Mouse (Mus musculus): ENCODE data around the gene Odf3l1.

Gene Odf3l1

GRCm38 (mm10) chr9:56865673-56866400 lies 1.4 kb upstream of the Odf3l1 start:
- TF ChIP-seq POU5F1 (IDR thresholded peaks at IDR 0.05; ENCODE audit: borderline replicate concordance, low read length) (no peak), NANOG (IDR thresholded peaks at IDR 0.05; ENCODE audit: borderline replicate concordance, low read length) (no peak), CTCF (conservative IDR thresholded peaks at IDR 0.05; ENCODE audit: low read length) (no peak)
- Histone ChIP-seq H3K9me3 (ENCODE audit: low read length) (no peaks in the 10 kb centered on the region), H3K4me1 (replicated peaks; ENCODE audit: low read depth, low read length) (peaks cover 74% of the 10 kb centered on the region), H3K4me3 (replicated peaks; ENCODE audit: low read length) (no peak overlapping the region), H3K27me3 (ENCODE audit: insufficient read depth, low read length) (peaks cover 65% of the 10 kb centered on the region), H3K36me3 (ENCODE audit: insufficient read depth, low read length) (no peaks in the 10 kb centered on the region)

GRCm38 (mm10) chr9:56864832-56865231 lies 353 bp upstream of the Odf3l1 start, which contains the start of gene Cspg4:
TSS of gene Cspg4 (plus strand) at chr9:56865033.
- Histone ChIP-seq H3K27me3 (ENCODE audit: insufficient read depth, low read length) (peaks cover 70% of the 10 kb centered on the region), H3K4me3 (replicated peaks; ENCODE audit: low read length) (peak within 1 kb of the TSS; percentile 58), H3K9me3 (ENCODE audit: low read length) (no peaks in the 10 kb centered on the region), H3K4me1 (replicated peaks; ENCODE audit: low read depth, low read length) (peaks cover 74% of the 10 kb centered on the region), H3K36me3 (ENCODE audit: insufficient read depth, low read length) (no peaks in the 10 kb centered on the region)
- TF ChIP-seq CTCF (conservative IDR thresholded peaks at IDR 0.05; ENCODE audit: low read length) (no peak), POU5F1 (IDR thresholded peaks at IDR 0.05; ENCODE audit: borderline replicate concordance, low read length) (no peak), NANOG (IDR thresholded peaks at IDR 0.05; ENCODE audit: borderline replicate concordance, low read length) (no peak)

- Histone ChIP-seq H3K27me3 (ENCODE audit: insufficient read depth, low read length) (peaks cover 65% of the 10 kb centered on the region), H3K4me1 (replicated peaks; ENCODE audit: low read depth, low read length) (peaks cover 58% of the 10 kb centered on the region), H3K9me3 (ENCODE audit: low read length) (no peaks in the 10 kb centered on the region), H3K4me3 (replicated peaks; ENCODE audit: low read length) (no peak overlapping the region), H3K36me3 (ENCODE audit: insufficient read depth, low read length) (no peaks in the 10 kb centered on the region)
- no peak for TF ChIP-seq NANOG (IDR thresholded peaks at IDR 0.05; ENCODE audit: borderline replicate concordance, low read length)
- no peak for TF ChIP-seq CTCF (conservative IDR thresholded peaks at IDR 0.05; ENCODE audit: low read length)
- TF ChIP-seq POU5F1 (IDR thresholded peaks at IDR 0.05; ENCODE audit: borderline replicate concordance, low read length): no peak
Measured at GRCm38 (mm10) chr9:56862863-56863262, 1.6 kb downstream of the Odf3l1 start.

GRCm38 (mm10) chr9:56860486-56861269 lies 3.8 kb downstream of the Odf3l1 start:
- TF ChIP-seq POU5F1 (IDR thresholded peaks at IDR 0.05; ENCODE audit: borderline replicate concordance, low read length) (no peak), CTCF (conservative IDR thresholded peaks at IDR 0.05; ENCODE audit: low read length) (no peak), NANOG (IDR thresholded peaks at IDR 0.05; ENCODE audit: borderline replicate concordance, low read length) (no peak)
- H3K9me3 ChIP-seq (ENCODE audit: low read length): no peaks in the 10 kb centered on the region
- no peak overlapping the region for H3K4me3 ChIP-seq (replicated peaks; ENCODE audit: low read length)
- H3K36me3 ChIP-seq (ENCODE audit: insufficient read depth, low read length): no peaks in the 10 kb centered on the region
- H3K27me3 ChIP-seq (ENCODE audit: insufficient read depth, low read length): peaks cover 47% of the 10 kb centered on the region
- peaks cover 44% of the 10 kb centered on the region for H3K4me1 ChIP-seq (replicated peaks; ENCODE audit: low read depth, low read length)

GRCm38 (mm10) chr9:56860035-56860434 lies 4.4 kb downstream of the Odf3l1 start:
- no peak overlapping the region for H3K4me3 ChIP-seq (replicated peaks; ENCODE audit: low read length)
- H3K36me3 ChIP-seq (ENCODE audit: insufficient read depth, low read length): no peaks in the 10 kb centered on the region
- peaks cover 40% of the 10 kb centered on the region for H3K27me3 ChIP-seq (ENCODE audit: insufficient read depth, low read length)
- H3K9me3 ChIP-seq (ENCODE audit: low read length): no peaks in the 10 kb centered on the region
- H3K4me1 ChIP-seq (replicated peaks; ENCODE audit: low read depth, low read length): peaks cover 37% of the 10 kb centered on the region
- TF ChIP-seq CTCF (conservative IDR thresholded peaks at IDR 0.05; ENCODE audit: low read length) (no peak), POU5F1 (IDR thresholded peaks at IDR 0.05; ENCODE audit: borderline replicate concordance, low read length) (no peak), NANOG (IDR thresholded peaks at IDR 0.05; ENCODE audit: borderline replicate concordance, low read length) (no peak)

- H3K4me3 ChIP-seq (replicated peaks; ENCODE audit: low read length): no peak overlapping the region
- no peak for TF ChIP-seq POU5F1 (IDR thresholded peaks at IDR 0.05; ENCODE audit: borderline replicate concordance, low read length)
- no peak for TF ChIP-seq NANOG (IDR thresholded peaks at IDR 0.05; ENCODE audit: borderline replicate concordance, low read length)
- TF ChIP-seq CTCF (conservative IDR thresholded peaks at IDR 0.05; ENCODE audit: low read length): no peak
- peaks cover 16% of the 10 kb centered on the region for H3K27me3 ChIP-seq (ENCODE audit: insufficient read depth, low read length)
- no peaks in the 10 kb centered on the region for H3K9me3 ChIP-seq (ENCODE audit: low read length)
- no peaks in the 10 kb centered on the region for H3K36me3 ChIP-seq (ENCODE audit: insufficient read depth, low read length)
- H3K4me1 ChIP-seq (replicated peaks; ENCODE audit: low read depth, low read length): peaks cover 23% of the 10 kb centered on the region
Measured at GRCm38 (mm10) chr9:56857463-56857862, 7.0 kb downstream of the Odf3l1 start.

- no peak for TF ChIP-seq CTCF (conservative IDR thresholded peaks at IDR 0.05; ENCODE audit: low read length)
- TF ChIP-seq POU5F1 (IDR thresholded peaks at IDR 0.05; ENCODE audit: borderline replicate concordance, low read length): no peak
- no peak for TF ChIP-seq NANOG (IDR thresholded peaks at IDR 0.05; ENCODE audit: borderline replicate concordance, low read length)
Measured at GRCm38 (mm10) chr9:56851778-56852177, 12.7 kb downstream of the Odf3l1 start.

GRCm38 (mm10) chr9:56850905-56851252 lies 13.6 kb downstream of the Odf3l1 start:
- H3K9me3 ChIP-seq (ENCODE audit: low read length): no peaks in the 10 kb centered on the region
- H3K27me3 ChIP-seq (ENCODE audit: insufficient read depth, low read length): peaks cover 2% of the 10 kb centered on the region; the same call in 1 of the 2 replicates
- no peaks in the 10 kb centered on the region for H3K36me3 ChIP-seq (ENCODE audit: insufficient read depth, low read length)
- TF ChIP-seq NANOG (IDR thresholded peaks at IDR 0.05; ENCODE audit: borderline replicate concordance, low read length): no peak
- no peak for TF ChIP-seq CTCF (conservative IDR thresholded peaks at IDR 0.05; ENCODE audit: low read length)
- no peak for TF ChIP-seq POU5F1 (IDR thresholded peaks at IDR 0.05; ENCODE audit: borderline replicate concordance, low read length)
- H3K4me1 ChIP-seq (replicated peaks; ENCODE audit: low read depth, low read length): no peaks in the 10 kb centered on the region
- H3K4me3 ChIP-seq (replicated peaks; ENCODE audit: low read length): no peak overlapping the region

More at GRCm38 (mm10) chr9:56851778-56852177, 12.7 kb downstream of the Odf3l1 start:
- Histone ChIP-seq H3K27me3 (ENCODE audit: insufficient read depth, low read length) (no peaks in the 10 kb centered on the region; the same call in 1 of the 2 replicates), H3K4me1 (replicated peaks; ENCODE audit: low read depth, low read length) (peaks cover 3% of the 10 kb centered on the region), H3K4me3 (replicated peaks; ENCODE audit: low read length) (no peak overlapping the region), H3K9me3 (ENCODE audit: low read length) (no peaks in the 10 kb centered on the region), H3K36me3 (ENCODE audit: insufficient read depth, low read length) (no peaks in the 10 kb centered on the region)
